Comparison of ENCODE assay signal across 11 mouse cellular contexts in the genomic region with DNA sequence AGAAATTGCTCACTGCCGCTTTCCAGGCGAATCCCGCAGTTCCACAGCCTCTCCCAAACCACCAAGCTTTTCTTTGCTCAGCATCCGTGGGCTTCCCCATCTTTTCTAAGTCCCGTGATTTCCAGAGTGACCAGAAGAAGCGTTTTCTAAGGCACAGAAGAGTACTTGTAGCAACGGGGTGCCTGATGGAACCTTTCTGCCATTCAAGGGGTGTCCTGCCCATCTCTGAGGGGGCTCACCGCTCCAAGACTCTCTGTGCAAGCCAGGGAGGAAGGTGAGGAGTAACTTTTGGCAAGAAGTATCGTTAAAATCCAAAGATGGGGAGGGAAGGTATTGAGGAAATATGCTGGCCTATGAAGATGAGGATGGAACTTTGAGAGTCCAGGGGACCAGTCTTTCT. TPM values are rescaled to one million over a fixed set of nuclear protein-coding genes. Genes with fewer than 3 reads are reported as not detected.
A peak's percentile ranks its signal among the peaks of the same experiment; 100 is the strongest.
DNase-seq lines count a peak whose midpoint lies in the region; ATAC-seq lines count a peak whose summit lies in the region.
"Had no signal": no experiment of that assay in that cellular context is flagged by ENCODE, and none has a peak within 500 bp of the region (broad histone marks: within the 10 kb centered on the region; RNA-seq: fewer than 3 reads in every experiment).

No protein-coding gene starts in this region.

- H3K27ac ChIP-seq in embryonic facial prominence, embryonic 12.5 days: no peak overlapping the region
- H3K27ac ChIP-seq in hindbrain, embryonic 15.5 days (replicated peaks): peak overlapping the region; percentile 92
- H3K27ac ChIP-seq: forebrain, embryonic 15.5 days had no signal

- WGBS in embryonic facial prominence, embryonic 12.5 days: 1% methylated on average over 9 of the region's 9 CpGs
- 2% methylated on average over 9 of the region's 9 CpGs for WGBS in hindbrain, embryonic 15.5 days

- H3K9me3 ChIP-seq in embryonic facial prominence, embryonic 12.5 days: no peaks in the 10 kb centered on the region
- no peaks in the 10 kb centered on the region for H3K9me3 ChIP-seq in hindbrain, embryonic 15.5 days
- H3K9me3 ChIP-seq: forebrain, embryonic 15.5 days had no signal

- H3K4me1 ChIP-seq in embryonic facial prominence, embryonic 12.5 days: peaks cover under 1% of the 10 kb centered on the region; the same call in 1 of the 2 replicates
- H3K4me1 ChIP-seq in hindbrain, embryonic 15.5 days (replicated peaks): peaks cover 7% of the 10 kb centered on the region; the same call in 1 of the 2 replicates
- H3K4me1 ChIP-seq: forebrain, embryonic 15.5 days had no signal

- H3K4me3 ChIP-seq in embryonic facial prominence, embryonic 12.5 days: peak overlapping the region; percentile 11; the same call in 1 of the 2 replicates
- peak overlapping the region; percentile 51 for H3K4me3 ChIP-seq in hindbrain, embryonic 15.5 days
- H3K4me3 ChIP-seq: forebrain, embryonic 15.5 days had no signal

- ATAC-seq in embryonic facial prominence, embryonic 12.5 days (ENCODE audit: insufficient number of reproducible peaks, insufficient read depth, low FRiP score, low TSS enrichment): no peak
- ATAC-seq in hindbrain, embryonic 15.5 days (ENCODE audit: low FRiP score, low read depth): no peak
- ATAC-seq: forebrain, embryonic 15.5 days had no signal

- DNase-seq in kidney, adult 9 months: peak; percentile 18
- DNase-seq in kidney, adult 18-20 months: no peak
- peak; percentile 63 for DNase-seq in neural tube, embryonic 10.5 days (ENCODE audit: extremely low spot score, low spot score)
- DNase-seq in layer of hippocampus, adult 11-12 months (ENCODE audit: low spot score): no peak
- DNase-seq in frontal cortex, postnatal 25 days (ENCODE audit: low spot score in 2 of 2): no peak
- no peak for DNase-seq in cerebellum, postnatal 25 days
- DNase-seq: cerebellum, postnatal 36 days had no signal

- H3K27me3 ChIP-seq in embryonic facial prominence, embryonic 12.5 days: peaks cover 95% of the 10 kb centered on the region
- H3K27me3 ChIP-seq in hindbrain, embryonic 15.5 days: peaks cover 28% of the 10 kb centered on the region

- no peaks in the 10 kb centered on the region for H3K36me3 ChIP-seq in embryonic facial prominence, embryonic 12.5 days
- no peaks in the 10 kb centered on the region for H3K36me3 ChIP-seq in hindbrain, embryonic 15.5 days
- H3K36me3 ChIP-seq: forebrain, embryonic 15.5 days had no signal

- no peak overlapping the region; the same call in 1 of the 2 replicates for H3K9ac ChIP-seq in embryonic facial prominence, embryonic 12.5 days
- H3K9ac ChIP-seq in hindbrain, embryonic 15.5 days: peak overlapping the region; percentile 64
- H3K9ac ChIP-seq: forebrain, embryonic 15.5 days had no signal

- H3K4me2 ChIP-seq in embryonic facial prominence, embryonic 12.5 days (replicated peaks): no peak overlapping the region
- H3K4me2 ChIP-seq in hindbrain, embryonic 15.5 days: peak overlapping the region; percentile 97
- H3K4me2 ChIP-seq: forebrain, embryonic 15.5 days had no signal

RNA-seq across cellular contexts. Expression of a gene that starts 0.5 kb away (rescaled TPM):
- polyA plus RNA-seq in embryonic facial prominence, embryonic 12.5 days (2016; fragmentation: Nextera tagmentation; extraction: Ambion mirVana): 0.17 and 0.35 TPM in 2 replicates
- polyA plus RNA-seq in hindbrain, embryonic 15.5 days (2015; fragmentation: Nextera tagmentation; extraction: Ambion mirVana): 4.0 and 4.3 TPM in 2 replicates
- polyA plus RNA-seq: forebrain, embryonic 15.5 days; spleen, adult 2 months had no signal

RNA-seq across cellular contexts. Expression of a gene that starts 13.2 kb away (rescaled TPM):
- 15.1 and 18.2 TPM in 2 replicates for polyA plus RNA-seq in embryonic facial prominence, embryonic 12.5 days (2016; fragmentation: Nextera tagmentation; extraction: Ambion mirVana)
- 22.4 and 26.8 TPM in 2 replicates for polyA plus RNA-seq in hindbrain, embryonic 15.5 days (2015; fragmentation: Nextera tagmentation; extraction: Ambion mirVana)
- polyA plus RNA-seq: forebrain, embryonic 15.5 days had no signal

RNA-seq across cellular contexts. Expression of a gene that starts 13.7 kb away (rescaled TPM):
- 0.14 TPM in 1 of 2 replicates, not detected in the other for polyA plus RNA-seq in embryonic facial prominence, embryonic 12.5 days (2016; fragmentation: Nextera tagmentation; extraction: Ambion mirVana)
- polyA plus RNA-seq in hindbrain, embryonic 15.5 days (2015; fragmentation: Nextera tagmentation; extraction: Ambion mirVana): 10.6 and 12.2 TPM in 2 replicates
- polyA plus RNA-seq: forebrain, embryonic 15.5 days had no signal

RNA-seq across cellular contexts. Expression of a gene that starts 19.7 kb away (rescaled TPM):
- 0.71 and 0.77 TPM in 2 replicates for polyA plus RNA-seq in embryonic facial prominence, embryonic 12.5 days (2016; fragmentation: Nextera tagmentation; extraction: Ambion mirVana)
- polyA plus RNA-seq in hindbrain, embryonic 15.5 days (2015; fragmentation: Nextera tagmentation; extraction: Ambion mirVana): 1.3 and 1.8 TPM in 2 replicates
- polyA plus RNA-seq: forebrain, embryonic 15.5 days had no signal

RNA-seq across cellular contexts. Expression of a gene that starts 26.6 kb away (rescaled TPM):
- polyA plus RNA-seq in embryonic facial prominence, embryonic 12.5 days (2016; fragmentation: Nextera tagmentation; extraction: Ambion mirVana): 0.33 and 0.34 TPM in 2 replicates
- polyA plus RNA-seq in hindbrain, embryonic 15.5 days (2015; fragmentation: Nextera tagmentation; extraction: Ambion mirVana): 105 and 115 TPM in 2 replicates
- polyA plus RNA-seq: forebrain, embryonic 15.5 days had no signal

Comparison
In these comparisons a context has a peak if more than half of its experiments do, and no peak if none do; other contexts are left out.
1. DNase-seq: peak in kidney, adult 9 months (single experiment) and neural tube, embryonic 10.5 days (single experiment); none in kidney, adult 18-20 months (single experiment), layer of hippocampus, adult 11-12 months (single experiment), frontal cortex, postnatal 25 days (0 of 2) and cerebellum, postnatal 25 days (0 of 2).
2. RNA of a gene that starts 13.7 kb away (polyA plus RNA-seq): 10.6 to 12.2 TPM in hindbrain, embryonic 15.5 days; 0.14 TPM in embryonic facial prominence, embryonic 12.5 days; every median in the first group is over 10 times any median in the second.